Mouse (Mus musculus) CH12.LX (cell line): ENCODE results near the gene Scrn3.
A peak's percentile ranks its signal among the peaks of the same experiment; 100 is the strongest.

Source experiments
- CTCF ChIP-seq, 2 experiments: IDR thresholded peaks in 1 of 2; conservative IDR thresholded peaks in 1 of 2; 2 replicates each; pipeline ENCODE4 v1.5.1; 2011 to 2012; ENCODE audit warnings: low read depth in 2 of 2, low read length in 2 of 2, improper control_type of control experiment in 1 of 2, inconsistent platforms in 1 of 2, mild to moderate bottlenecking in 1 of 2, moderate library complexity in 1 of 2
- EP300 ChIP-seq: IDR thresholded peaks from 2 replicates; pipeline ENCODE4 v1.6.1; 2011; ENCODE audit warnings: low read length, improper control_type of control experiment
- HCFC1 ChIP-seq: IDR thresholded peaks from 2 replicates; pipeline ENCODE4 v1.6.1; 2012; ENCODE audit warnings: low read depth, mild to moderate bottlenecking, inconsistent platforms, low read length, improper control_type of control experiment
- KAT2A ChIP-seq: IDR thresholded peaks from 2 replicates; pipeline ENCODE4 v1.6.1; 2012; ENCODE audit warnings: low read length, improper control_type of control experiment, inconsistent platforms; ENCODE audit not compliant: insufficient replicate concordance
- MEF2A ChIP-seq: IDR thresholded peaks from 2 replicates; pipeline ENCODE4 v1.6.1; 2014; ENCODE audit warnings: low read depth, mild to moderate bottlenecking, inconsistent platforms, low read length, improper control_type of control experiment, borderline replicate concordance
- MXI1 ChIP-seq: IDR thresholded peaks from 2 replicates; pipeline ENCODE4 v1.6.1; 2011; ENCODE audit warnings: mild to moderate bottlenecking, low read depth, low read length, improper control_type of control experiment
- POLR2A ChIP-seq: IDR thresholded peaks from 2 replicates; pipeline ENCODE4 v1.6.1; 2011; ENCODE audit warnings: low read depth, mild to moderate bottlenecking, improper control_type of control experiment, low read length
- RAD21 ChIP-seq: IDR thresholded peaks from 2 replicates; pipeline ENCODE4 v1.6.1; 2011; ENCODE audit warnings: low read depth, mild to moderate bottlenecking, low read length, improper control_type of control experiment, moderate library complexity
- SMC3 ChIP-seq: IDR thresholded peaks from 2 replicates; pipeline ENCODE4 v1.6.1; 2011; ENCODE audit warnings: low read depth, low read length, improper control_type of control experiment
- TBP ChIP-seq: conservative IDR thresholded peaks from 2 replicates; pipeline ENCODE4 v1.6.1; 2011; ENCODE audit warnings: low read depth, low read length, improper control_type of control experiment
- TCF12 ChIP-seq: IDR thresholded peaks from 2 replicates; pipeline ENCODE4 v1.6.1; 2014; ENCODE audit warnings: low read depth, mild to moderate bottlenecking, inconsistent platforms, low read length, improper control_type of control experiment
- USF1 ChIP-seq: IDR thresholded peaks from 2 replicates; pipeline ENCODE4 v1.6.1; 2014; ENCODE audit warnings: low read depth, mild to moderate bottlenecking, inconsistent platforms, low read length, improper control_type of control experiment
- ZC3H11A ChIP-seq: IDR thresholded peaks from 2 replicates; pipeline ENCODE4 v1.6.1; 2012; ENCODE audit warnings: low read depth, mild to moderate bottlenecking, inconsistent platforms, low read length, improper control_type of control experiment
- ZNF384 ChIP-seq: IDR thresholded peaks from 2 replicates; pipeline ENCODE4 v1.6.1; 2012; ENCODE audit warnings: low read depth, low read length, improper control_type of control experiment, inconsistent platforms

GRCm38 (mm10) chr2:73266011-73266410 is 46.4 kb upstream of the Scrn3 start:
- TF ChIP-seq ZNF384, result no peak
- TF ChIP-seq CTCF (conservative IDR thresholded peaks at IDR 0.05 in 1 of 2, IDR thresholded peaks at IDR 0.05 in 1 of 2; ENCODE audit: low read depth in 2 of 2, low read length in 2 of 2), result peak in 1 of 2 experiments; percentile 48; a peak in 2 of 4 replicates
- no peak for TF ChIP-seq HCFC1
- no peak for TF ChIP-seq POLR2A
- no peak for TF ChIP-seq USF1
- peak; percentile 32; the same call in 1 of the 2 replicates for TF ChIP-seq SMC3
- TF ChIP-seq ZC3H11A, result no peak
- TF ChIP-seq EP300, result no peak
- peak; percentile 24 for TF ChIP-seq RAD21
- no peak for TF ChIP-seq TBP
- TF ChIP-seq MEF2A, result no peak
- TF ChIP-seq KAT2A, result no peak
- no peak for TF ChIP-seq TCF12
- no peak for TF ChIP-seq MXI1
